Mouse (Mus musculus): ENCODE data around the gene Tmem63c. TPM values are rescaled to one million over a fixed set of nuclear protein-coding genes. Genes with fewer than 3 reads are reported as not detected.
A peak's percentile ranks its signal among the peaks of the same experiment; 100 is the strongest.

Gene Tmem63c
- total RNA-seq, 4 experiments from 2014 or later = 30.7 to 42.1 (median 36.4) TPM

DNA sequence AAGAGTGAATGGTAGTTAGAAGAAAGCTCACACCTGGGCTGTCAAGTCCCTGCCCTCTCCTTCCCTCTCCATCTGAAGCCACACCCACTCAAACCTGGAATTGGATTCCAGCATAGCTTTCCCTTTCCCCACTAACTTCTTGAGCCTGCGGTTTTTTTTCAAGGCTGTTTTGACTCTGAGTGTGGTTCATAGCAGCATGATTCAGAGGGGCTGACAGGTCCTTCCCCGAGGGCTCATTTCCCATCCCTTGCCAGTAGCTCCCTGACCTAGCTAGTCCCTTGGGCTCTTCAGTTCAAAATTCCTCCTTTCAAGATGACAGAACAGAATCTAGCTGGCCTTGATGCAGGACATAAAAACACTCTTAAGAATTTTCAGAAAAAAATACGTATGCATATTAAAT lies 26.4 kb downstream of the Tmem63c start:
- DNase-seq (ENCODE audit: low spot score in 2 of 2) = no peak

DNA sequence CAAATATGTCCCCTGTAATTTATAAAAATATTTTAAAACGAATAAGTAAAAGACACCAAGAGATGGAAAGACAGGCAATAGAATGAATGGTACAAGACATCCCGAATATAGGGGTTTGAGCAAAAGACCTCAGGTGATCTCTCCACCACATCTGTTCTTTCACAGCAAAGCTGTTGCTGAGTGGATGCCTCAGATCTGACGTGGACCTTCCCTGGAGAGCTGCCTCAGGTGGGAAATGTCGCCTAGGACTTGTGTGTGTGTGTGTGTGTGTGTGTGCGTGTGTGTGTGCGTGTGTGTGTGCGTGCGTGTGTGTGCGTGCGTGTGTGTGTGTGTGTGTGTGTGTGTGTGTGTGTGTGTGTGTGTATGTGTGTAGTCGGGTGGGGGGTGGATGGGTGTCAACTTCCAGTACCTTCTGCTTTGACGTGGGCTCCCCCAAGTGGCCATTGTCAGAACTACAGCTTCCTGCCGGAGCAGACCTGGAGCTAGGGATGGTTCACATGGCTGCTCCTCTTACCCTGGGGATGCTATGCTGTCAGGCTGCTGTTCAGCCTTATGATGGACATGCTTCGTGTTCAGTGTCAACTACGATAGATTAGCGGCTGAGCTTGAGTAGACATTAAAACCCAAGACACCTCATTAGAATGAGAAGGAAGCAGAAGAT lies 31.7 kb downstream of the Tmem63c start:
- peak; percentile 80 to 93 for DNase-seq (ENCODE audit: low spot score in 2 of 2)

DNA sequence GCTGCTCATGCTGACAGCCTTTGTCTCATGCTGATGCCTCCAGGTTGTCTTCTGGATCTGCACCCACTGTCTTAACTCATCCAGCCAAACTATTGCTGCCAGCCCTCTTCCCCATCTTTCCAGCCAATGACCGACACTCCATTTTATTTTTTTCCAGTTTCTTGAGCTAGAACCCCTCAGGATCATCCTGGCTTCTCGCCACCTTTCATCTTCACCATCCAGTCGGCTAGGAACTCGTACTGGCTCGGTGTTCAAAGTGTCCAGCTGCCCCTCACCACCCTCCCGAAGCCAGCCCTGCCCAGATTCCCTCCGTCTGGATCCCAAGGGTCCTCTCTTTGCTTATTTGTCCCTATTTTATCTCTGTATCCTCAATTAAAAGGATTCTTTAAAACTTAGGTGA lies 33.7 kb downstream of the Tmem63c start:
- DNase-seq (ENCODE audit: low spot score in 2 of 2) = no peak

DNA sequence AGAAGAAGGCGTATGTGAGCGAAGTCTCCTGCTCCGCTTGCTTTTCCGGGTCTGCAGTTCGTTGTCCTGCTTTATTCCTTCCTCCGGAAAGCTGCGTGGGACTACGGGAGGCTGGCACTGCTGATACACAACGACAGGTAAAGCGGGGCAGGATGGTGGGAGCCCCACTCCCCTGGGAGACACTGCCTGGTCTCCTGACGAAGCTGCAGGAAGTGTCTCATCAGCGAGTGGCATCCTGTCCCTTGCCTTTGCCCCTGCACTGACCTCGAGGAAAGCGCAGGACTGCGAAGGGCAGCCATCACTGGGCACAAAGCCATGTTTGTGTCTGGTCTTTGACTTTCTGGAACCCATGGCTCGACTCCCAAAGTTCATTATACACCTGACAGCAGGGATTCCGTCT lies 35.9 kb downstream of the Tmem63c start:
- no peak for DNase-seq (ENCODE audit: low spot score in 2 of 2)

DNA sequence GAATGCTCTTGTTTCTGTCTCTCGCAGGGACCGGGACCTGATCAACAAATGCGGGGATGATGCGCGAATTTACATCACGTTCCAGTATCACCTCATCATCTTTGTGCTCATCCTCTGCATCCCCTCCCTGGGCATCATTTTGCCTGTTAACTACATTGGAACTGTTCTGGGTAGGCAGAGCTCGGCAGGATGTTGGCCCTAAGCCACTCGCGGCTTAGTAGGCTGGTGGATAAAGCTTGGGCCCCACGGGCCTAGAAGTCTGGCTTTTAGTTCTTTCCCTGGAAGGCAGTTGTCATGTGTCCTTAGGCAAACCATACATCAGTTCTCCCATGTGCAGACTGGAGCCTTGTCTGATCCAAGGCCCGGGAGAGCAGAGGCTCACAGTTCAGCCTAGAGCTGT lies 44.3 kb downstream of the Tmem63c start:
- DNase-seq (ENCODE audit: low spot score in 2 of 2) = no peak

DNA sequence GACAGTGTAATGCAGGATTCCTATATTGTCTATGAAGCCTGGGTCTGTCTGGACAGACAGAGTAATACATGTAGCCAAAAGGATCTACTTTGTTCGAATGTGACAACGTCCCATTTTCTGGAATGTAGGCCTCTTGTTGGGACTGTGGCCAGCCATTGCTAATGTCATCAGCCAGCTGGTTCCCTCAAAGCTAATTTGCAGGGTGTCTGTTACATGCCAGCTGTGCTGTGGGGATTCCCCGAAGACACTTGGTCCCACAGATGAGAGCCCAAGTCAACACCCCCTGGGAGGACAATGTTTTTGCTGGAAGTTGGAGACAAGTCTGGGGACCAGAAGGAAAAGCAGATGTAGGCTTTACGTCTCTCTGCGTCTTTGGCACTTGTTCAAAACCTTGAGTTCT lies 45.3 kb downstream of the Tmem63c start:
- DNase-seq (ENCODE audit: low spot score in 2 of 2) = peak; percentile 54 to 67

DNA sequence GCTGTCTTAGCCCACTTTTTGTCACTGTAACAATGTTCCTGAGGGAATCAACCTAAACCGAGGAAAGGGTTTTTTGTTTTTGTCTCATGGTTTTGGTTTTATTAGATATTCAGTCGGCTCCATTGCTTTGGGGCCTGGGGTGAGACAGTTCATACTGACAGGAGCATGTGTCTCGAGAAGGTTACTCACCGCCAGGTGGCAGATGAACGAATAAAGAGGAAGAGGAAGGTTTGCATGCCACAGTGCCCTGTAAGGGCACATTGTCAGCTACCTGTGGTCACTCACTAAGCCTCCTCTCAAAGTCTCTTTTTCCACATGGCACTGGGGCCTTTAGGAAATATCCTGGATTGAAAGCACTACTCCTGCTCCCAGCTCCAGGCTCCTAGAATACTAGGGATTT lies 49.4 kb downstream of the Tmem63c start:
- DNase-seq (ENCODE audit: low spot score in 2 of 2) = no peak

DNA sequence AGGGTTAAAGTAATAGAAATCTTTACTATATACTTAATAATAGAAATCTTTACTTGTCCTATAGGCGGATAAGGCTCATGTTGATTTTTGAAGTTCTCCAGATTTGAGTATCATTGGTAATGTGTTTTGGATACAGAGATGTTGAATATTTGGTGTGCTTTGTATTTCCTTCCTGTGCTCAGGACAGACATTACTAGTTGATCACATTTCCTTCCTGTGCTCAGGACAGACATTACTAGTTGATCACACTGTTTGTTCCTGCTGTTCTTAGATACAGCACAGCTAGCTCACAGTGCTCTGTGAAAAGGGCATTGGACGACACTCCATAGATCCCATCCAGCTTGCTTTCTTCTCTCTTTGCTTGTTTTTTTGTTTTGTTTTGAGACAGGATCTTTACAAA lies 55.5 kb downstream of the Tmem63c start:
- no peak for DNase-seq (ENCODE audit: low spot score in 2 of 2)

DNA sequence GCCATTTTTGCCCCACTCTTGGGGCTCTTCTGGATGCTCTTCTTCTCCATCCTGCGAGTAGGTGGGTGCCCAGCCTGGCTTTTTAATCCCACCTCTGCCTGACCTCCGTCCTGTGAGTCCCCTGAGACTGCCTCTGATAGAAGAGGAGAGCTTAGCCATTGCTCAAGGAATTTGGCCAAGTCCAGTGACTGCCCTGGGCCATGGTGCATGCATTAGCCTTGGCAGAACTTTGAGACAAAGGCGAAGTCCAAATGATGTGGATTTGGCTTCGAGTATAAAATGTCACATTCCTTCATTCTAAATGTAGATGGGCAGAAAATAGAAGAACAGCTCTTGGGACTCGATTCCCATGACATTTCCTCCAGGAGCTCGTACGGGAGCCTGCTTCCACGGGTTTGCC lies 61.7 kb downstream of the Tmem63c start:
- DNase-seq (ENCODE audit: low spot score in 2 of 2) = no peak

DNA sequence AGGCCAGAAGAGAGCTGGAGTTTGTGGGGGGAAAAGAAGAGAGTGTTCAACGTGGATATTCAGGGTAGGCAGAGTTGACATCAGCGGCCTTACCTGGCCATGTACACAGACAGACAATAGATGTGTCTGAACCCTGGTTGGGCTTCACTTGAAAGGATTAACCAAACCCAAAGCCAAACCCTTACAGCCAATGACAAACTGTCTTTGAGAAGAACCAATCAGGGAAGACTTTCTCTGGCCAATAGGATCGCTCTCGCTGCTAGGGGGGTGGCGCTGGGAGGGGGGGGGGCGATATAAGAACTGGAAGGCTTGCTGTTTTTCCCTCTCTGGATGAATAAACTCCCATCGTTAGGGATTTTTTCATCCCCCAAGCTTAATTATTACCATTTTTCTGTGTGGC lies 66.1 kb downstream of the Tmem63c start:
- DNase-seq (ENCODE audit: low spot score in 2 of 2) = no peak

DNA sequence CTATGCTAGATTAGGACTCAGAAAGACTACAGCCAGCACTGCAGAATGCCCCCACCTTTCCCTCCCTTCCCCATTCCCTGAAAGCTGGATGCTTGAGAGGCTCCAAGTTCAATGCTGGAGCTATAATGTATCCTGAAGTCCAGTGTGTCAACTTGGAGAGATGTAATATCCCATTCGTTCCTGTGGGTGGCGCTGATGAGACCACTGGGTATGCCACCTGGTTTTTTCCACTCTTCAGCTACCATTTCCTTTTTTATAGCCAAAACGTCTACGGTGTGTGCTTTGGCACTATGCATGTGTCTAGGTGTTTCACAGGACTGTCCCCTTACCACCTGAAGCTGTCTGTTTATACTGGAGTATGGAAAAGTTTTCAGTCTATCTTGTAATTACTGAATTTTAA lies 67.2 kb downstream of the Tmem63c start:
- DNase-seq (ENCODE audit: low spot score in 2 of 2) = no peak

DNA sequence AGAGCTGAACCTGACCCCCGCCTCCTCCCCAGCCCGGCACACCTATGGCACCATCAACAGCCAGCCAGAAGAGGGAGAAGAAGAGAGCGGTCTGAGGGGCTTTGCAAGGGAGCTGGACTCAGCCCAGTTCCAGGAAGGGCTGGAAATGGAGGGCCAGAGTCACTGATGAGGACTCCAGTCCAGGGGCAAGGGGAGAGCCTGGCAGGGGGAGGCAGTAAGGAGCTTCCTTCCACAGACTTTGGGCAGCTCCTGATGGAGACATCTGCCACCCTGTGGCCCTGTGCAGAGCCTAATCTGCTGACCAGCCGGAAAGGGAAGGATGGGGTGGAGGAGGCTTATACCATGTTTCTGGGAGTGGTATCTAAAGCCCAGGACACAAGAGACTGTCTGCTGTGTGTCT lies 68.1 kb downstream of the Tmem63c start:
- DNase-seq (ENCODE audit: low spot score in 2 of 2) = no peak

DNA sequence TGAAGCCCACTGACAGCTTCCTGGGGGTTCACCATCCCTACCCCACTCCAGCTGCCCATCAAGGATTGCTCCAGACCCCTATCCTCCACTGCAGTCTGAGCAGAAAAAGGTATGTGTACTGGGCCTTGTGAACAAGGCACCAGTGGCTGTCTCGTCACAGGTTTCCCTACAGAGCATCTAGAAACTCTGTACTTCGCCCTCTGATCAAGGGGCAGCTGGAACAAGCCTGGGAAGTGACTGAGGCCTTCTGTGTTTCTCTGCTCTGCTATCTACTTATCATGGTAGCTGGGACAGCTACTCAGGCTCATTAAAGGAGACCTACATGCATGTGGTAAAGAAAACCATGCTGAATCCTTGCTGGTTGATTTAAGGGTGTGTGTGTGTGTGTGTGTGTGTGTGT lies 68.6 kb downstream of the Tmem63c start:
- no peak for DNase-seq (ENCODE audit: low spot score in 2 of 2)

DNA sequence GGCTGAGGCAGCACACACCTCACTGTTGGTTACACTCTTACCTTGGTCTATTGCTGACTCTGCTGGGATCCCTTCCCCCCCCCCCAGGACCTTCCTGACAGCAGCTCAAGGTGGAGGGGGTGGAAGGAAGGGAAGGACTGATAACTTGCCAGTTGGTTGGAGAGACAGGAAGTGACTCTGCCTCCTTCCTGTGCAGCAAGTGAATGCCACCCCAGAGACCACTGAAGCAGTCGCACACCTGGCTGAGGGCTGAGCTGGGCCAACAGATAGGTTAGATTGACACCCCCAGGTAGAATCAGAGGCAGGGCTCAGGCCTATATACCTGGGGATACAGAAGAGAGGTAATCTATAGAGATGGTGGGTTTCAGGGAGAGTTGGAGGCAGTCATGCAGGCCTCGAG lies 70.8 kb downstream of the Tmem63c start:
- DNase-seq (ENCODE audit: low spot score in 2 of 2) = no peak

DNA sequence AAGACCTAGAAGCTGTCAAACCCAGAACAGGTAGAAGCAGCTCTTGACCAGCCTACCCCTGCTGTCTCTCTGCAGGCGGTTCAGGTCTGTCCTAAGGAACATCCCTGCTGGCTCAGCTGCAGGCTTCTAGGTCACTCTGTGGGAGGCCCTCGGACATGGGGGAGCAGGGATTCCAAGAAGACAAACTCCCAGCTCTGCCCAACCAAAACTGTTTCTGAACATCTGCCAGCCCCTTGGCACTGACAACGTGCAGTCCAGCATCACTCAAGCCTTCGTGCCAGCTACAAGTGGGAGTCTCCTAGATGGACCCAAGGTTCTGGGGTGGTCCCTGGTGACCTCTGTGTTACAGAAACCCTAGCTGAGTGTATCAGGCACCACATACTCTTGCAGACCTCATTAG lies 72.1 kb downstream of the Tmem63c start:
- DNase-seq (ENCODE audit: low spot score in 2 of 2) = no peak

DNA sequence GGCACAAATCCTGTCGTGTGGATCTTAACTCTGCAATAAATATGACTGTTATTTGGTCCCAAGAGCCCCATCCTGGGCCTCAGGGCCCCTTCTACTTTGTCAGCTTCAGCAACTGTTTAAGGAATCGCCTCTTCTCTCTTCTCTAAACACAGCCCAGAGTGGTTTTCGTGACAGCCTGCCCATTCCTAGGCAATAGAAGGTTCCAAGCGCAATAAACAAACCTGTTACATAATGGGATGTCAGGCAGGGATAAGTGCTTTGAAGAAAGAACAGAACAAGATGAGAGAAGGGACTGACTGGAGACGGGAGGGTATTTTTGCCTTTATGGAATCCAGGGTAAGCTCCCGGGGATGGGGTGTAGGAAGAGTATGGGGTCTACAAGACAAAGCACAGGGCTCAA lies 72.5 kb downstream of the Tmem63c start:
- no peak for DNase-seq (ENCODE audit: low spot score in 2 of 2)

DNA sequence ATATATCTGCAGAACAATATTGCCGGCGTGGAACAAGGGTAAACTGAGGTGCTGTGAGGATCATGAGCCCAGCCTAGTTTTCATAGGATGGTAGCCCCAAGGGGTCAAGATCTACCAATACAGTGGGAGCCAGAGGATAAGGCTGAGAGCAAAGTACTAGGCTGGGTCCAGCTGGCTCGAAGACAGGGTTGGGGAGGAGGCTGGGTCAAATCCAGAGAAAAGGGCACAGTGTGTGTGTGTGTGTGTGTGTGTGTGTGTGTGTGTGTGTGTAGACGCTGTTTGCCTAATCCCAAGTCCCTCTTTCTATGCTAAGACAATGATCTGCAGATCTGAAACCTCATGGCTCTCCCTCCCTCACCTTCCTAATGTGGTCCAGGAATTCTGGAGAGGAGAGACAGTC lies 79.2 kb downstream of the Tmem63c start:
- no peak for DNase-seq (ENCODE audit: low spot score in 2 of 2)

DNA sequence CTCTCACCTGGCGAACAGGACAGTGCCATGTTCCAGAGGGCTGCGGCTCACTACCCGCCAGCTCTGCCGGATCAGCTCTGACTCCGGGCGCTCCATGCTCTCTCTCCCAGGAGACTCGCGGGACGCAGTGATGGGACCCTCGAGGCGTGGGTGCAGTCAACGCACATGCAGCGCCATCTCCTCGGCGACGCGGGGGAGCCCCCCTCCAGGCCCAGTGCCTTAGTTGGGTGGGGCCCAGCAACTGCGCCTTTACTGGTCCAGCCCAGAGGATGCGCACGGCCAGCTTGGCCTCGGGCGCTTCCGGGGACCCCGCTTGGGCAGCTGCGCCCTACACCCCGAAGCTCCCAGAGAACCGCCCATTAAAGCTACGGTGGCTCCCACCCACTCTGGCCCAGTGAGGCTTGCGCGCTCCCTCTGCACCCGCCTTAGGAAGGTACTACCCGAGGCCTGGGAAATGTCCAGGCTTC lies 81.1 kb downstream of the Tmem63c start, which contains the start of gene Ngb:
Gene Ngb (minus strand): TSS at position 375 of the 467 bp plus-strand sequence.
- no peak for DNase-seq (ENCODE audit: low spot score in 2 of 2)

DNA sequence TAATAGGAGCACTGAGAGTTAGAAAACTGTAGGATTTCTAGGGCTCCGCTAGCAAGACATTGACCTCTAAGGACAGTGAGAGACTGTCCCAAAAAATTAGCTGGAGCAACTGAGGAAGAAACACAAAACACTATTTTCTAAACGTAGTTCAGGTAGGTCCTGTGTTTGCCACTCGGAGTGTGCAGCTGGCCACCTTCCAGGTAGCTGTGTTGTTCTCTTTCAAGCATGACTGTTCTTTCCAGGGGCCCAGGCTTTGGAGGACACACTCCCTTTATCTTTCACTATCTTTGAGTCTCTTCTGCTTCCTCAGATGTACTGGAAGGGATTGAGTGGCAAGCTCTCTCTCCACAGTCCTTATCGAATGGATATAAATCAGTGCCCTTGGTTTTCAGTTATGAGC lies 82.3 kb downstream of the Tmem63c start:
- no peak for DNase-seq (ENCODE audit: low spot score in 2 of 2)

DNA sequence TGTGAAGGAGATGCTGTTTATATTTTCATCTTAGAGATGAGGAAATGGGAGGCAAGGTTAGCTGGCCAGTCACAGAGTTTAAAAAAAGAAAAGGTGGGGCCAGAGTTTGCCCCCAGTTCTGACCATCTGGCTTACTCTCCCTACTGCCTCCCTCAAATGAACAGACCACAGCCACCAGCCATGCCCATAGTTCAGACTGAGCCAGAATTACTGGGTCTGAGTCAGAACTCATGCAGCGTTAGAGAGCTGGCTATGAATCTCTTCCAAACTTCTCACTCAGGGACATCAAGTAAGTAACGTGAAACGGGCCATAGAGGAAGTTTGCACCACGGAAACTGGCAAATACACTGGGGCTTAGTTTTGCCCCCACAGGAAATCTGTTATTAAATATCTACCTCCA lies 83.7 kb downstream of the Tmem63c start:
- DNase-seq (ENCODE audit: low spot score in 2 of 2) = no peak

DNA sequence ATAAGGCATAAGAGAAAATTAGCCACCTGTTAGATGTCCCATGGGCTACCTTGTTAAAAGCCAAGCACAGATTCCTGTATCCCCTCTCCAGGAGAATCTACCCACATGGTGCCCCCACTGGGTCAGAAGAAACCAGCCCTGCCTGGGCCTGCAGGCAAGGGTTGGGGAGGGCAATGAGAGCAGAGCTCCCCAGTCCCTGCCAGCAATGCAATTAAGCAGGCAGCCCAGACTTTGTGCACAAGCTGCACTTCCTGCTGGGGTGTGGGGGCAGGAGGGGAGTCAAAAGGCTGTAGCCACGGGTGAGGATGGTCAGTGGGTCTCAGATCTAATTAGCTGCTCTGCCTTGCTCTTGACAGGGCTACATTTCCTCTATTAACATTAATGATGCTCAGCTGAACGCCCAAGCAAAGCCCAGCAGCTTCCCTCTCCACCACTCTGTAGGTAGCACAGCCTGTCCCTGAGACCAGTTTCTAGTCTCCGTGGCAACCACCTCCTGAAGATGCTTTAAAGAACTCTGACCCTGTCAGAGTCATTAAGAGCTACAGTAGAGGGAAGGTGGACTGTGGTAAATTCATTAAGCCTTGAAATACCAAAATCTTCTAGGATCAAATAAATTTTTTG lies 86.3 kb downstream of the Tmem63c start:
- DNase-seq (ENCODE audit: low spot score in 2 of 2) = no peak

DNA sequence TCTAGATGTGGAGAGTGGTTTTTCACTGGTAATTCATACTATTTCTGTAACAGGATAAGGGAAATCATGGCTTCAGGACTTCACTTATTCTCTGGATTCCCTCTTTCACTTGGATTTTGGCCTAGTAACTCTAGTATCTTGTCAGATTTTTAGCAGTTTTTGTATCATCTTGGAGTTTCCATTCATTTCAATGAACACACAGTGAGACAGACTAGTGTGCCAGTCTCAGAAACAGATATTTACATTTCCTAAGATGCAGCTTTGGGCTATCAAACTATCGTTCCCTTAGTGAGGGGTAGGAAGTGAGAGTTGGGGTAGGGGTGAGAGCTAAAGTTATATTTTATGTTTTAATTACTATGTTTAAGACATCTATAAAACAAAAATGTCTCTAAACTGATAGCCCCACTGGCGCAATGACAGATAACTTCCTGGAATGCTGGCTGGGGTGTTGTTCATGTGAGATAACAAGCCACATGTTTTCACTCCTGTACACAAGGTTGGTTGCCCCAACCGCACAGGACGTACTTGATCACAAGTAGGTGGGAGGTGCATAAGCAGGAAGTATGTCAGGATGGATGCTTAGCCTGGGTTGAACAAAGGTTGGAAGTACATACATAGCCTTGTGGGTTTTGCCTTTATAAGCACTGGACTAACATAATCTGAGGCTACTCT lies 100.9 kb downstream of the Tmem63c start:
- no peak for DNase-seq (ENCODE audit: low spot score in 2 of 2)

DNA sequence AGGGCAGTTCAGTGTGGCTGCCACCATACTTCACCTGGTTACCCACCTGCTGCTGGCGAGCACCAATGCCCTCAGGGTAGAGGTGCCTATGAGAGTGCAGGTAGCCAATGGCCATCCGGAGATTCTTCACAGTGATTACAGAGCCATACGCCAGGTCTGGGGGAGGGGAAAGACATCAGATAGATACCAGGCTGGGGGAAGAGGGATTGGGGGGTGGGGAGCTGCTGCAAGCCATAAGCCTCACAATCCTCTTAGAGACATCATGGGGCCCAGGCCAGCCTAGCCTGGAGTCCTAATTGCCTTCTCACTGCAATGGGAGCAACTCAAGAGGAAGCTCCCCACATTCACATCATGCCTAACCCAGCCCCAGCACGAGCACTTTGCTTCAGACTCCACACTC lies 106.1 kb downstream of the Tmem63c start:
- no peak for DNase-seq (ENCODE audit: low spot score in 2 of 2)
